Mouse (Mus musculus) kidney, embryonic 15.5 days (tissue): Measurements from ENCODE around the gene Ccdc85b. TPM values are rescaled to one million over a fixed set of nuclear protein-coding genes. Genes with fewer than 3 reads are reported as not detected.
A peak's percentile ranks its signal among the peaks of the same experiment; 100 is the strongest.
"Not testable (repeated sequence)": the region's sequence is repeated elsewhere in the genome, so short reads cannot be mapped to it uniquely, and the experiment has no call there.

Experiments used
- ATAC-seq: fragments of 200-750 bp; cut with Nextera tagmentation; replicated peaks from 2 replicates; pipeline ENCODE4 v1.8.0; 2017; ENCODE audit warnings: moderate TSS enrichment; ENCODE audit not compliant: low FRiP score
- H3K27ac ChIP-seq: fragments of 300-500 bp; sonication (generic); 2 replicates; pipeline ENCODE4 v1.5.1; 2015; ENCODE audit warnings: mild to moderate bottlenecking, inconsistent platforms
- H3K27me3 ChIP-seq: fragments of 300-500 bp; sonication (generic); 2 replicates; pipeline ENCODE4 v1.6.1; 2015; ENCODE audit warnings: inconsistent platforms
- H3K36me3 ChIP-seq: fragments of 300-500 bp; sonication (generic); 2 replicates; pipeline ENCODE4 v1.6.1; 2015; ENCODE audit warnings: inconsistent platforms
- H3K4me1 ChIP-seq: fragments of 300-500 bp; sonication (generic); 2 replicates; pipeline ENCODE4 v1.6.1; 2015; ENCODE audit warnings: inconsistent platforms
- H3K4me2 ChIP-seq: fragments of 300-500 bp; sonication (generic); 2 replicates; pipeline ENCODE4 v1.6.1; 2015; ENCODE audit warnings: moderate library complexity, mild to moderate bottlenecking, inconsistent platforms
- H3K4me3 ChIP-seq: fragments of 300-500 bp; sonication (generic); replicated peaks from 2 replicates; pipeline ENCODE4 v1.5.1; 2015; ENCODE audit warnings: mild to moderate bottlenecking, inconsistent platforms
- H3K9ac ChIP-seq: fragments of 300-500 bp; sonication (generic); 2 replicates; pipeline ENCODE4 v1.6.1; 2015; ENCODE audit warnings: mild to moderate bottlenecking, inconsistent platforms
- H3K9me3 ChIP-seq: fragments of 300-500 bp; sonication (generic); replicated peaks from 2 replicates; pipeline ENCODE4 v1.6.1; 2016; ENCODE audit warnings: inconsistent platforms
- WGBS: fragments of 180-500 bp; shearing (Covaris S2); methylation state at CpG from one replicate; pipeline ENCODE4 v1.1.7; 2015; ENCODE audit warnings: mixed read lengths; 5-methylcytosine and 5-hydroxymethylcytosine counted together
- polyA plus RNA-seq: library from polyadenylated mRNA; unstranded; fragments of >200 nt; fragmentation: Nextera tagmentation; extraction: Ambion mirVana; gene quantifications from 2 replicates; pipeline ENCODE4 v1.2.1, GENCODE M21; 2015

Ccdc85b gene
- 10.1 and 11.3 TPM in 2 replicates for polyA plus RNA-seq

DNA sequence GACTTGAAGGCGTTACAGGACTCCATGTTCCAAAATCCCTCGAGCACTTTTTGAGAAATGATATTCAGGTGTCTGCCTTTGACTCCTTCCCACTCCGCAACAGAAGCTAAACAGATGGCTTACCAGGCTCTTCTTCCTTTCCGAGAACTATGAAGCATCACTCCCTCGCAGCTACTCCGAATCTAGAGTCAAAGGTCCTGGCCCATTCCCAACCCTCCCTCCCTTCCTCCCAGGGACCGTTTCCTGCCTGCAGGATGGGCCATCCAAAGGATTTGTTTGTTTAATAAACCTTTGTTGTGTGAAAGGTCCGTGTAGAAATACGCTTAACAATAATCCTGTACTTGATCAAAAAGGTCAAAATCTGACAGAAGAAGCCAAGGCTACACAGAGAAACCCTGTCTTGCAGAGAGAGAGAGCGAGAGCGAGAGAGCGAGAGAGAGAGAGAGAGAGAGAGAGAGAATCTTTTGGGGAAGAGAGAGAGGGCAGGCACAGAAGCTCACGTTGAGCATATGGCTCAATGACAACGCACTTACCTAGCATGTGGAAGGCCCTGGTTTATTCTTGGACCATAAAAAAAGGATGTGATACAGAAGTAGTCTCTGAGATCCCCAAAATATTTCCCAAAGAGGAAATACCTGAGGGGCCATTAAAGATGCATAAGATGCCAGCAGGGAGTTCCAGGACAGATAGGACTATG lies at the start of gene Ccdc85b:
Gene Ccdc85b (minus strand): TSS at position 149 of the 697 bp plus-strand sequence.
- peak; percentile 11; the same call in 1 of the 2 replicates for ATAC-seq
- H3K4me3 ChIP-seq: peak within 1 kb of the TSS; percentile 68
- peak within 1 kb of the TSS; percentile 92 for H3K27ac ChIP-seq
- H3K4me1 ChIP-seq: peaks cover 59% of the 10 kb centered on the region
- peak within 1 kb of the TSS; percentile 95 for H3K4me2 ChIP-seq
- peak within 1 kb of the TSS; percentile 82 for H3K9ac ChIP-seq
- WGBS: 15% methylated on average over 14 of the region's 14 CpGs
- no peaks in the 10 kb centered on the region for H3K9me3 ChIP-seq
- H3K36me3 ChIP-seq: peaks cover 25% of the 10 kb centered on the region
- H3K27me3 ChIP-seq: 0 out of 2 replicates have a peak, but pooled peaks cover 2% of the 10 kb centered on the region

DNA sequence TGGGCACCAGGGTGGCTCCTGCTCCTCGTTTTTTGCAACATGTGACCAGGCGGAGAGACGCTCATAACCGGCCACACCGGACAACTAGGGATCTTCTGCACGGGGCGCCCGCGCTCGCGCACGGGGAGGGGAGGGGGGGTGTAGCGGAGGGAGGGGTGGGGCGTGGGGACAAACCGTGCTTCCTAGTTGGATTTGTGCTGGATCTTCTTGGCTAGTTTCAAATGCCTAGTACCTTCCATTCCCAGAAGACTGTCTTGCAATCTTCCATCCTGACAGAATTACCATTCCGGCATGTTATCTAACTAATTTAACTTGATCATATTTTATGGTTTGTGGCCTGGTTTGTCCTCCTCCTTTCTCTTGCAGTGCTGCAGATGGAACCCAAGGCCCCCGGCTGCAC lies 46.0 kb upstream of the Ccdc85b start, which contains the start of gene 1700020D05Rik:
Gene 1700020D05Rik (minus strand): TSS at position 101 of the 400 bp plus-strand sequence.
- WGBS: 60% methylated on average over 17 of the region's 17 CpGs
- no peak for ATAC-seq
- Histone ChIP-seq H3K4me1 (no peaks in the 10 kb centered on the region), H3K27ac (no peak within 1 kb of the TSS), H3K36me3 (no peaks in the 10 kb centered on the region), H3K4me2 (peak within 1 kb of the TSS; percentile 37; the same call in 1 of the 2 replicates), H3K9ac (no peak within 1 kb of the TSS), H3K9me3 (no peaks in the 10 kb centered on the region), H3K4me3 (0 out of 2 replicates have a peak within 1 kb of the TSS, but pooled peaks have one; percentile 12), H3K27me3 (no peaks in the 10 kb centered on the region)

DNA sequence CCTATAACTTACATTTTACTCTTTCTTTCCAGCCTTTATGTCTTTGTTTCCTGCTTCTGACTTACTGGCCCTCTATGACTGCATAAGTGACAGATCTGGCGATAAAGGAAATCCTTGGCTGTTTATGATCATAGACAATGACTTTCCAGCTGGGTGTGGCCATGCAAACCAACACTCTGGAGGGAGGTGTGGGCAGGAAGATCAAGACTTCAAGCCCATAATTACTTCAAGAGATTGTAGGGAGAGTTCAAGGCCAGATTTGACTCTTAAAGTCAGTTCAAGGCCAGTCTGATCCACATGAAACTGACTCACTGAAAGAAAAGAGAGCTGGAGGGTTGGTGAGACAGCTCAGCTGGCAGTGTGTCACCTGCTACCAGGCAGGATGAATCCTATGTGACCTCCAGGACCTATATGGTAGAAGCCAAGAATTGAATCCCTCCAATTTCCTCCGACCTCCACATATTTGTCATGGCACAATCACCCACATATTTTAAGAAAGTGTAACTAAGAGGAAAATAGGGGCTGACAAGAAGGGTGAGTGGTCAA lies 42.7 kb upstream of the Ccdc85b start:
- Histone ChIP-seq H3K27me3 (no peaks in the 10 kb centered on the region), H3K4me1 (no peaks in the 10 kb centered on the region), H3K9me3 (no peaks in the 10 kb centered on the region), H3K4me2 (no peak overlapping the region), H3K36me3 (peaks cover 26% of the 10 kb centered on the region), H3K27ac (no peak overlapping the region), H3K9ac (no peak overlapping the region), H3K4me3 (no peak overlapping the region)
- WGBS: 87% methylated on average over 2 of the region's 2 CpGs
- ATAC-seq: no peak

DNA sequence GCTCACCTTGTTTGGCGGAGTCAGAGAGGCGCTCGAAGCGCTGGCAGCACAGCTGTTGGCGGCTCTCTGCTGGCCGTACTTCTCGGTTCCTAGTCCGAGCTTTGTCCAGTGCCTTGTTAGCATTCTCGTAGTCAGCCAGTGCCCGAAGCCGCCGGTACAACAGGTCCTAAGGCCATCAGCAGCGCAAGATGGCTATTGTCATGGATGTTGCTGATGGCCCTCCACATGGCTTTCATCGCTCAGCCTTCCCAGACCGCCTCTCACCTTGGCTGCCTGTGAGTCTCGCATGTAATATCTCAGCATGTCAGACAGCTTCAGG lies 38.3 kb upstream of the Ccdc85b start:
- ATAC-seq: no peak
- no peak overlapping the region for H3K4me3 ChIP-seq
- no peak overlapping the region for H3K9ac ChIP-seq
- no peaks in the 10 kb centered on the region for H3K27me3 ChIP-seq
- H3K36me3 ChIP-seq: peaks cover 63% of the 10 kb centered on the region
- H3K9me3 ChIP-seq: no peaks in the 10 kb centered on the region
- H3K4me1 ChIP-seq: peaks cover 25% of the 10 kb centered on the region
- no peak overlapping the region for H3K4me2 ChIP-seq
- 86% methylated on average over 16 of the region's 16 CpGs for WGBS
- no peak overlapping the region for H3K27ac ChIP-seq

DNA sequence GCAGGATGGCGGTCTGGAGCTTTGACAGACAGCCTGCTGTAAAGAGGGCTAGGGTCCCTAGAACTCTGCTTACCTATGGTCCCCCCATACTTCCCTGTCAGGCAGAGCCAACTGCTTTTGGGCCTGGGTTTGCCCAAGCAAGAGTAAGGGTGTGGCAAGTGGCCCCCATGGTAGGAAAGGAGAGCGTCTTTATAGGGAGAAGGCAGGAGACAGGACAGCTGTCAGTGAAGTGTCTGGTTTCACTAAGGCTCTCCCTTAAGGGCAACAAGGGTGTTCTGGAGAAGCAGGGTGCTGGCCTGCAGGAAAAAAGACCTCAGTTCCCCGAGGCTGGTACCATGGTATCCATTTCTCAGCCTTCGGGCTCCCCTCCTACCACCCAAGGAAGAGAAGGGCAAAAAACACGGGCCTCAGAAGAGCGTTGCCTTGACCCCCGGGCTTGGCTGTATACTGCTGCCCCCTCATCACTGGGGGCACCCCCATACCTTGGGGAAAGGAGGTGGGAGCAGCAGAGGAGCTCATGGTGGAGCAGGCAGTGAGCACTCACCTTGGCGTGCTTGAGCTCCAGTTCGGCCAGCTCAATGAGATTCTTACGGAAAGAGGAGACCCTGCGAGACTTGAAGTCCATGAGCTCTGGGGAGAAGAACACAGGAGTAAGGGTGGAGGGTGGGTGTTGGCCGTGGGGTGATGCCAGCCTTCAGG lies 37.8 kb upstream of the Ccdc85b start:
- WGBS: 82% methylated on average over 12 of the region's 12 CpGs
- H3K36me3 ChIP-seq: peaks cover 63% of the 10 kb centered on the region
- no peak for ATAC-seq

DNA sequence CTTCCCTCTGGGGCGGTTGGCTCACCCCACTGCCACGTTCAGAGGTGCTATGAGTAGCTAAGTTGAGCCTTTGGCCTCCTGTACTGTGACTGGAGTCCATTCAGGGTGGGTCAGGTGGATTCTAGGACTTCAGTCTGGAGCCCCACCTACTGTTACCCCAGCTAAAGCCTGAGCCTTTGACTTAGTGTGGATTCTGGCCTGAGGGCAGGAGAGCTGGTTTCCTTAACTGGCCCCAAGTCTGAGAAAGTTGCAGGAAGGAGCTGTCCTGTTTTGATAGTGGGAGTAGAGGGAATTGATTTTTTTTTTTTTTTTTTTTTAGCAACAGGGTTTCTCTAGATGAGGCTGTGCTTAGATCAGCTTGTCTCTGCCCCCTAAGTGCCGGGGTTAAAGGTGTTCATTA lies 36.6 kb upstream of the Ccdc85b start:
- WGBS: 83% methylated on average over 3 of the region's 3 CpGs
- H3K9me3 ChIP-seq: no peaks in the 10 kb centered on the region
- peaks cover 63% of the 10 kb centered on the region for H3K36me3 ChIP-seq
- H3K27me3 ChIP-seq: no peaks in the 10 kb centered on the region
- H3K4me2 ChIP-seq: no peak overlapping the region
- no peak overlapping the region for H3K4me3 ChIP-seq
- H3K27ac ChIP-seq: 0 out of 2 replicates have a peak overlapping the region, but pooled peaks have one; percentile 27
- peaks cover 33% of the 10 kb centered on the region for H3K4me1 ChIP-seq
- H3K9ac ChIP-seq: no peak overlapping the region
- ATAC-seq: no peak

More for the DNA sequence above, 37.8 kb upstream of the Ccdc85b start:
- H3K4me3 ChIP-seq: no peak overlapping the region
- peaks cover 25% of the 10 kb centered on the region for H3K4me1 ChIP-seq
- 0 out of 2 replicates have a peak overlapping the region, but pooled peaks have one; percentile 27 for H3K27ac ChIP-seq
- no peaks in the 10 kb centered on the region for H3K9me3 ChIP-seq
- no peaks in the 10 kb centered on the region for H3K27me3 ChIP-seq
- no peak overlapping the region for H3K9ac ChIP-seq
- no peak overlapping the region for H3K4me2 ChIP-seq

DNA sequence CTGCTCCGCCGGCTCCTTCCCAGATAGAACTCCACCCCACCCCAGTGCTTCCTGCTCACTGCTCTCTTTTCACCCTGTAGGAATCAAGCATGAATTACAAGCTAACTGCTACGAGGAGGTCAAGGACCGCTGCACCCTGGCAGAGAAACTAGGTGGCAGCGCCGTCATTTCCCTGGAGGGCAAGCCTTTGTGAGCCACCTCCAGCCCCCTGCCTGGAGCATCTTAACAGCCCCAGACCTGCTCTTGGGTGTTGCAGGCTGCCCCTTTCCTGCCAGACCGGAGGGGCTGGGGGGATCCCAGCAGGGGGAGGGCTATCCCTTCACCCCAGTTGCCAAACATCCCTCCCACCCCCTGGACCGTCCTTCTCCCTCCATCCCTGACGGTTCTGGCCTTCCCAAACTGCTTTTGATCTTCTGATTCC lies 35.6 kb upstream of the Ccdc85b start:
- ATAC-seq, H3K4me2 ChIP-seq, H3K27ac ChIP-seq, H3K27me3 ChIP-seq, H3K9ac ChIP-seq, H3K4me3 ChIP-seq, H3K9me3 ChIP-seq: not testable (repeated sequence)
- WGBS: 43% methylated on average over 9 of the region's 9 CpGs
- peaks cover 40% of the 10 kb centered on the region for H3K4me1 ChIP-seq
- H3K36me3 ChIP-seq: peaks cover 63% of the 10 kb centered on the region

DNA sequence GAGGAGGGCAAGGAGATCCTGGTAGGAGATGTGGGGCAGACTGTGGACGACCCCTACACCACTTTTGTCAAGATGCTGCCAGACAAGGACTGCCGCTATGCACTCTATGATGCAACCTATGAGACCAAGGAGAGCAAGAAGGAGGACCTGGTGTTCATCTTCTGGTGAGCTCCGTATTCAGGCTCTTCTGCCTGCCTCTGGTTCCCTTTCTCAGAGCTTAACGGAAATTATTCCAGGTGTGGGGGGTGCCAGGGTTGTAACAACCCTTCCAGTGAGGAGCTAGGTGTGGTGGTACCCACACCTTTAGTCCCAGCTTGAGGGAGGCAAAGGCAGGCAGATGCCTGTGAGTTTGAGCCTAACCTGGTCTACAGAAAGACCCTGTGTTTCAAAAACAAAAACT lies 34.9 kb upstream of the Ccdc85b start:
- H3K9ac ChIP-seq: 0 out of 2 replicates have a peak overlapping the region, but pooled peaks have one; percentile 87
- H3K4me3 ChIP-seq: no peak overlapping the region; the same call in 1 of the 2 replicates
- H3K27ac ChIP-seq: no peak overlapping the region
- peaks cover 42% of the 10 kb centered on the region for H3K4me1 ChIP-seq
- H3K4me2 ChIP-seq: peak overlapping the region; percentile 76
- no peaks in the 10 kb centered on the region for H3K27me3 ChIP-seq
- peaks cover 60% of the 10 kb centered on the region for H3K36me3 ChIP-seq
- ATAC-seq: no peak
- WGBS: 79% methylated on average over 4 of the region's 4 CpGs
- no peaks in the 10 kb centered on the region for H3K9me3 ChIP-seq

DNA sequence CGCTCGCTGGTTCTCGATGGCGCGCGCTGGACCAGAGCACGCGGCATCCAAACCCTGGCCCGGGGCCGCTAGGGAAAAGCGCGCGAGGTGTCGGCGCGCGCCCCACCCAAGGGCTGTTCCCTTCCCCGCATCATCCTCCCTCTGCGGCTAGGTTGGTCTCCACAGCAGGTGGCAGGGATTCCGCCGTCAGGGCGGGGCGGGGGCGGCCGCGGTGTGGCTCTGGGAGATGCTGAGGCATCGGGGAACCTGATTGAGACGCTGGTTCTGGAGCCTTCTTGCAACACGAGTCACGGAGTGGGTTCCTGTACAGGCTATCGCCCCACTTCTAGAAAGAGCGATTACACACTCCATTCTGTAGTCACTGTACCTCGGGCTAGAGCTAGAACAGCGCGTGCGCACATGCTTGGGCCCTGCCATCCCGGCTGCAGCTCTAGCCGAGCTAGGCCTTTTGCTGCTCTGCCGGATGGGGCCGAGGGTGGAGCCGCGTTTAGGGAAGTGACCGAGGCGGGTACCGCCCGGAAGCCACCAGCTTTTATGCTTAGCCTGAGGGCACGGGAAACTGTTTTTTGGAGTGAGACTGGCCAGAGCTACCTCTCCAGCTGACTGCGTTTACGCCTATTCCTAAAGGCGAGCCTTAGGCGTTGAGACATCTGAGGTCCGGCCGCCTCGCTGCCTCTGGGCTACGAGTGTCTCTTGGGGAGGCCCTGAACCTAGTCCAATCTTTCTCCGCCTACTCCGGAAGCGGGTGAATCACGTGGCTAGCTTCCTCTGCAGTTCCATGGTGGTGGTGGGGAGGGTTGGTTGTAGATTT lies 33.4 kb upstream of the Ccdc85b start:
- Histone ChIP-seq H3K4me2 (peak overlapping the region; percentile 76), H3K36me3 (peaks cover 46% of the 10 kb centered on the region), H3K4me1 (peaks cover 57% of the 10 kb centered on the region), H3K27me3 (no peaks in the 10 kb centered on the region), H3K9me3 (no peaks in the 10 kb centered on the region), H3K27ac (peak overlapping the region; percentile 100), H3K9ac (peak overlapping the region; percentile 87), H3K4me3 (peak overlapping the region; percentile 74)
- peak; percentile 13 for ATAC-seq
- WGBS: under 1% methylated on average over 59 of the region's 59 CpGs

DNA sequence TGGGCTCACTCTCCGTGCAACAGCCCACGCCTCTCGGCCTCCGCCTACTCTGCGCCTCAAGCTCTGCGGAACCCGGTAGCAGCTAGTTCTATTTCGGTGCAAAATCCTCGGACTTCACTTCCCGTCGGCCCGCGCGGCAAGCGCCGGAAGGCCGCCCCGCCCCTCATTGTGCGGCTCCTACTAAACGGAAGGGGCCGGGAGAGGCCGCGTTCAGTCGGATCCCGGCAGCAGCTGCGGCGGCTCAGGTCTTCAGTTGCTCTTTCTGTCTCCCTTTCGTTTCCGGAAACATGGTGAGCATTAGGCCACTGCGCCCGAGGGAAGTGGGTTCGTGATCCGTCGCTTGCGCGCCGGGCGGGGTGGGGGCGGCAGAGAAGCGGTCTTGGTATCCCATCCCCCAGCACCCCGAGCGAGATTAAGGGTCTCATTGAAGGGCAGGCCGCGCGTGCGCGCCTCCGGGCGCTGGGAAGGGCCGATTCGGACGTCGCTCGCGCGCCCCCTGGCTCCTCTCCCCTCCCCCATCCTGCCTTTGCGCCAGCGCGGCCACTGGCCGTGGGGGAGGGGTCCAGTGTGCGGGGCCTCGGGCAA lies 32.7 kb upstream of the Ccdc85b start, which contains the start of gene Cfl1:
Gene Cfl1 (plus strand): TSS at position 143 of the 585 bp plus-strand sequence.
- ATAC-seq: peak; percentile 53
- under 1% methylated on average over 57 of the region's 62 CpGs for WGBS
- Histone ChIP-seq H3K27me3 (no peaks in the 10 kb centered on the region), H3K4me2 (peak within 1 kb of the TSS; percentile 76), H3K9me3 (no peaks in the 10 kb centered on the region), H3K4me1 (peaks cover 63% of the 10 kb centered on the region), H3K36me3 (peaks cover 46% of the 10 kb centered on the region), H3K27ac (peak within 1 kb of the TSS; percentile 100), H3K9ac (peak within 1 kb of the TSS; percentile 87), H3K4me3 (peak within 1 kb of the TSS; percentile 74)

DNA sequence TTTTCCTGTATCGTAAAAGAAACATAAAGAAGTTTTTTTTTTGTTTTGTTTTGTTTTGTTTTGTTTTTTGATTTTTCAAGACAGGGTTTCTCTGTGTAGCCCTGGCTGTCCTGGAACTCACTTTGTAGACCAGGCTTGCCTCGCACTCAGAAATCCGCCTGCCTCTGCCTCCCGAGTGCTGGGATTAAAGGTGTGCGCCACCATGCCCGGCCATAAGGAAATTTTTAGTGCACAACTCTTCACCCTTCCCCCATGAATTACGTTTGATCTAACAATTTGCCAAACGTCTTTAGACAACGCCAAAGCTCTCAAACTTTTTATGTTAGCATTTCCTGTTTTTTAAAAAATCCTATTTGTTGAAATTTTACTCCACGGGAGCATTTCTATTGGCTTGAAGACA lies 32.0 kb upstream of the Ccdc85b start:
- Histone ChIP-seq H3K27ac (peak overlapping the region; percentile 100), H3K36me3 (peaks cover 46% of the 10 kb centered on the region), H3K4me2 (peak overlapping the region; percentile 76), H3K4me1 (peaks cover 63% of the 10 kb centered on the region), H3K4me3 (peak overlapping the region; percentile 74)
- H3K9ac ChIP-seq, ATAC-seq, H3K27me3 ChIP-seq, H3K9me3 ChIP-seq: not testable (repeated sequence)
- 41% methylated on average over 10 of the region's 10 CpGs for WGBS
